ENCODE assay signal across 9 mouse cellular contexts in genomic region chr16:6502219-6502618, GRCm38 (mm10).
DNase-seq lines count a peak whose midpoint lies in the region; ATAC-seq and TF ChIP-seq lines count a peak whose summit lies in the region.
"Had no signal": no experiment of that assay in that cellular context is flagged by ENCODE, and none has a peak within 500 bp of the region (broad histone marks: within the 10 kb centered on the region; RNA-seq: fewer than 3 reads in every experiment).

No protein-coding gene starts in this region.

- H3K36me3 ChIP-seq in liver, adult 2 months (ENCODE audit: control insufficient read depth, insufficient read depth, low read length): no peaks in the 10 kb centered on the region
- no peaks in the 10 kb centered on the region for H3K36me3 ChIP-seq in liver, embryonic 11.5 days (ENCODE audit: control insufficient read depth, insufficient read depth, low read length)
- no peaks in the 10 kb centered on the region for H3K36me3 ChIP-seq in stomach, postnatal 0 days (ENCODE audit: control insufficient read depth, insufficient read depth, low read length)
- H3K36me3 ChIP-seq: limb, embryonic 13.5 days had no signal

- TF ChIP-seq POLR2A in liver, adult 2 months (IDR thresholded peaks at IDR 0.05; ENCODE audit: extremely low read depth, insufficient read depth, low read length): no peak
- no peak for TF ChIP-seq POLR2A in brain, embryonic 14.5 days (IDR thresholded peaks at IDR 0.05; ENCODE audit: borderline replicate concordance, extremely low read depth, insufficient read depth, insufficient read length, poor library complexity, severe bottlenecking)

- H3K27me3 ChIP-seq in liver, adult 2 months (ENCODE audit: control insufficient read depth, insufficient read depth, low read length): no peaks in the 10 kb centered on the region
- no peaks in the 10 kb centered on the region for H3K27me3 ChIP-seq in liver, embryonic 11.5 days (replicated peaks; ENCODE audit: control insufficient read depth, insufficient read depth, low read length)
- no peaks in the 10 kb centered on the region for H3K27me3 ChIP-seq in stomach, postnatal 0 days (ENCODE audit: control insufficient read depth, insufficient read depth, low read length)

- H3K4me3 ChIP-seq in liver, adult 2 months (ENCODE audit: insufficient read depth, low read depth, low read length): no peak overlapping the region
- H3K4me3 ChIP-seq in liver, embryonic 11.5 days (ENCODE audit: low read depth, low read length): no peak overlapping the region
- no peak overlapping the region for H3K4me3 ChIP-seq in stomach, postnatal 0 days (ENCODE audit: low read depth, low read length)
- H3K4me3 ChIP-seq: limb, embryonic 13.5 days had no signal

- 18% methylated on average over 8 of the region's 8 CpGs for WGBS in liver, adult 2 months
- 17% methylated on average over 8 of the region's 8 CpGs for WGBS in liver, embryonic 11.5 days
- WGBS in stomach, postnatal 0 days: 20% methylated on average over 8 of the region's 8 CpGs

- no peak for ATAC-seq in liver, embryonic 11.5 days (replicated peaks; ENCODE audit: low FRiP score)
- 0 out of 2 replicates have a peak, but pooled peaks have one; percentile 35 for ATAC-seq in granulocyte monocyte progenitor cell, adult 5-6 weeks (replicated peaks; ENCODE audit: poor library complexity, severe bottlenecking)
- ATAC-seq in stomach, postnatal 0 days (ENCODE audit: low FRiP score, low TSS enrichment): no peak

- H3K27ac ChIP-seq in liver, adult 2 months (replicated peaks; ENCODE audit: insufficient read depth, low read depth, low read length): no peak overlapping the region
- no peak overlapping the region for H3K27ac ChIP-seq in liver, embryonic 11.5 days (ENCODE audit: low read depth, low read length)
- no peak overlapping the region for H3K27ac ChIP-seq in stomach, postnatal 0 days (replicated peaks)
- H3K27ac ChIP-seq: limb, embryonic 13.5 days had no signal

- DNase-seq in cerebellum, adult 11-12 months: peak; percentile 23
- DNase-seq in cerebellum, adult 9-11 months: no peak
- DNase-seq in liver, adult 2 months (ENCODE audit: extremely low read depth, low read depth, low spot score): peak; percentile 17
- no peak for DNase-seq in liver, embryonic 11.5 days (ENCODE audit: low spot score)
- peak; percentile 46 for DNase-seq in brain, embryonic 14.5 days (ENCODE audit: low read depth)
- DNase-seq in stomach, postnatal 0 days (ENCODE audit: low spot score): peak; percentile 33
- no peak for DNase-seq in thymus, adult 18-20 months

- no peaks in the 10 kb centered on the region for H3K79me2 ChIP-seq in liver, adult 2 months (ENCODE audit: control insufficient read depth, insufficient read depth, low read length)

- TF ChIP-seq CTCF in liver, adult 2 months (IDR thresholded peaks at IDR 0.05; ENCODE audit: low read depth, low read length): peak; percentile 66
- peak; percentile 76; the same call in 1 of the 2 replicates for TF ChIP-seq CTCF in brain, embryonic 14.5 days (IDR thresholded peaks at IDR 0.05; ENCODE audit: borderline replicate concordance, extremely low read depth, insufficient read depth, insufficient read length)
- peak; percentile 73 for TF ChIP-seq CTCF in stomach, postnatal 0 days (IDR thresholded peaks at IDR 0.05; ENCODE audit: low read depth)

- no peak for TF ChIP-seq EP300 in stomach, postnatal 0 days (optimal IDR thresholded peaks at IDR 0.05)

- peaks cover 2% of the 10 kb centered on the region; the same call in 1 of the 2 replicates for H3K4me1 ChIP-seq in liver, adult 2 months (ENCODE audit: control insufficient read depth, insufficient read depth, low read length)
- H3K4me1 ChIP-seq in liver, embryonic 11.5 days (replicated peaks; ENCODE audit: control insufficient read depth, insufficient read depth, low read length): no peaks in the 10 kb centered on the region
- no peaks in the 10 kb centered on the region for H3K4me1 ChIP-seq in stomach, postnatal 0 days (replicated peaks; ENCODE audit: control insufficient read depth, insufficient read depth)
- H3K4me1 ChIP-seq: limb, embryonic 13.5 days had no signal

- no peaks in the 10 kb centered on the region for H3K9me3 ChIP-seq in liver, embryonic 11.5 days (ENCODE audit: control insufficient read depth, low read length)
- H3K9me3 ChIP-seq in stomach, postnatal 0 days (ENCODE audit: control insufficient read depth, low read length): no peaks in the 10 kb centered on the region
- H3K9me3 ChIP-seq: limb, embryonic 13.5 days had no signal

- no peak overlapping the region for H3K4me2 ChIP-seq in liver, embryonic 11.5 days
- no peak overlapping the region for H3K4me2 ChIP-seq in stomach, postnatal 0 days (replicated peaks; ENCODE audit: low read depth)
- H3K4me2 ChIP-seq: limb, embryonic 13.5 days had no signal

- H3K9ac ChIP-seq in liver, adult 2 months (ENCODE audit: low read depth, low read length): no peak overlapping the region
- no peak overlapping the region for H3K9ac ChIP-seq in liver, embryonic 11.5 days (ENCODE audit: low read depth, low read length)
- H3K9ac ChIP-seq in stomach, postnatal 0 days (ENCODE audit: low read length): no peak overlapping the region
- H3K9ac ChIP-seq: limb, embryonic 13.5 days had no signal

Comparison
In these comparisons a context has a peak if more than half of its experiments do, and no peak if none do; other contexts are left out.
1. DNase-seq: peak in cerebellum, adult 11-12 months (single experiment), liver, adult 2 months (single experiment), brain, embryonic 14.5 days (single experiment) and stomach, postnatal 0 days (single experiment); none in cerebellum, adult 9-11 months (single experiment), liver, embryonic 11.5 days (single experiment) and thymus, adult 18-20 months (0 of 2).
2. Peak in every context shown above with its lines, with median percentiles within 50 percentile points of each other: CTCF ChIP-seq.